Mouse (Mus musculus) cerebellum, adult 9-11 months (tissue): ENCODE results near the gene Slc25a47.

Experiments used
- DNase-seq: peaks from one replicate; pipeline ENCODE4 v3.0.0; 2022

Slc25a47 gene

DNA sequence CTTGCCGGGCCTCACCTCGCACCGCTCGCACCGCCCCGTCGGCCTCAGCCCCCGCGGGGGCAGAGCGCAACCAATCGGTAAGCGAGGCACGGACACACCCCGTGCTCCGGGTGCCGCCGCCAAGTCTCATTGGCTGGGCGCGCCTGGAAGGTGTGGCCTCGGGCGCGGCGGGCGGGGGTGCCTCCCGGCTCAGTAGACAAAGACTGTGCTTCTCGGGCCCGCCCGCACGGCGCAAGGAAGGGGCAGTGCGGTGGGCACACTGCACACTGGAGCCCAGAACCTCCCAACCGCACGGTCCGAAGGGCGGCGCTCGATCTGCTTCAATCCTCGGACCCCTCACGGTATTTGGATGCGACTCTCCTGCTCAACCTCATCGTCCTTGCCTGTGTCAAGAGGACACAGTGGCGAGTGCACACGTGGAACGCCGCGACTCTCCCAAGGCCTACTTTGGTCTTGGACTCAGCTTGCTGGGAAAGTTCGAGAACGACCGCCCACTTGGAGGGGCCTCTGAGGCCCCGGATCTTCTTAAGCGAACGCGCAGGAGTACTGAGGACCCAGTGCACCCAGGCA is at the start of gene Slc25a47, which contains the start of gene Slc25a29:
Gene Slc25a47, plus strand, starts transcription at position 207 of the 570 bp plus-strand sequence.
Gene Slc25a29, minus strand, starts transcription at position 44 of the 570 bp plus-strand sequence.
- peak; percentile 98 for DNase-seq

DNA sequence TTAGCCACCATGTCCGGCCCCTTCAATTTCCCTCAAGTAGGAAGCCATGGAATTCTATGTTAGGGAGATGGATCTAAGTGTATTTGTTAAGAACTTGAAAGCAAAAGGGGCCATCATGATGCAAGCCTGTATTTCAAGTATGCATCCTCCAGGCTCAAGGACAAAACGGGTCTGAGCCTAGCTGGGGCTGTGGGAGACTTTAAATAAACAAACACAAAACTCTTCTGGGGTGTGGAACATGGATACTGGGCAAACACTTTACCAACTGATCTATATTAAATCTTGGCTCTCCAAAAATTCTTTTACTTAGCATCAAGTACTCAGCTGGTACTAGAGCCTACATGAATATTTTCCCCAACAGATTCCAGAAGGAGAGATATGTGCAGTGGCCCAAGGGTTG is 48.5 kb upstream of the Slc25a47 start:
- no peak for DNase-seq

DNA sequence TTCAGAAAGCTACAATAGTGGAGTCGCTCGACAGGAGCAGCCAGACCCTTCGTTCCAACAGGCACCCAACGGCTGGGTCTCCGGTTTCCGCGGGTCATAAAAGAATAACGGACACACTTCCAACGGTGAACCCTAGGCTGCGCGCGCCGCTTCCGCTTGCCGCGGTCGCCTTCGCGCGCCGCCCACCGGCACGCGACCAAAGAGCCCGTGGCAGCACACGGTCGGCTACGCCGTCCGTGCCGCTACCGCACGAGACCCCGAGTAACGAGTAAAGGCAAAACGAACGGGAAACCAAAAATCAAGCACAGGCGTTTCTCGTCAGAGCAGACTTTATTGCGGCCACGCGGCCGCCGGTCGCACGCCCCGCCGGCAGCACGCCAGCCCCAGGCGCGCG is 43.7 kb upstream of the Slc25a47 start:
- peak; percentile 83 for DNase-seq

DNA sequence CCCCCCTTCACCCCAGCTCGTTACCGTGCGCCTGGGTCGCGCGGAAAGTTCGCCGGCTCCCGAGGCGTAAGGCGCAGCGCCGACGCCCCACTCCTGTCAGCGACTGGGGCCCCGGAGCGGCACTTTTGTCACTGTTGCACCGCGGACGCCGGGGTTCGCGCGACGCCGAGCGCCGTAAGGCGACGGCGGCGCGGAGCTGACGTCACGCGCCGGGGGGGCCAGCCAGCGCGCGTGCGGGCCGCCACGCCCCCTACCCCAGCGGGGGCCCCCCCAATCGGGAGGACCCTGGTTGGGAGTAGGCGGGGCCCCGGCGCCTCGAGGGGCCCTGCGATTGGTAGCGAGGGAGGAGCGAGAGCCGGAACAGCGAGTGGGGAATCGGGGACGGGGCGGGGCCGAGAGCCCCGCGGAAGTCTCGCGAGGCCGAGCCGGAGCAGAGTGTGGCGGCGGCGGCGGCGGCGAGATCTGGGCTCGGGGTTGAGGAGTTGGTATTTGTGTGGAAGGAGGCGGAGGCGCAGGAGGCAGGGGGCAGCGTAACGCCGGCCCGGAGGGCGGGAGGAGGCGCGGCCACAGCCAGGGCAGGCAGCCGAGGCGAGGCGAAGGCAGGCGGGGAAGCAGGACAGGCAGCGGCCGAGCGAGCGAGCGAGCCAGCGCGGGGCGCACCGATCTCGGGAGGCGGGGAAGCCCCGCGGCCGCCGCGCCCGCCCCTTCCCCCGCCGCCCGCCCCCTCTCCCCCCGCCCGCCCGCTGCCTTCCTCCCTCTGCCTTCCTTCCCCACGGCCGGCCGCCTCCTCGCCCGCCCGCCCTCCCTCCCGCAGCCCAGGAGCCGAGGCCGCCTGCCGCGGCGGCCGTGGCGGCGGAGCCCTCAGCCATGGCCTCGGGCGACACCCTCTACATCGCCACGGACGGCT is 43.0 kb upstream of the Slc25a47 start, which contains the start of gene Yy1:
Gene Yy1, plus strand, starts transcription at position 428 of the 907 bp plus-strand sequence.
- DNase-seq, result peak; percentile 99

DNA sequence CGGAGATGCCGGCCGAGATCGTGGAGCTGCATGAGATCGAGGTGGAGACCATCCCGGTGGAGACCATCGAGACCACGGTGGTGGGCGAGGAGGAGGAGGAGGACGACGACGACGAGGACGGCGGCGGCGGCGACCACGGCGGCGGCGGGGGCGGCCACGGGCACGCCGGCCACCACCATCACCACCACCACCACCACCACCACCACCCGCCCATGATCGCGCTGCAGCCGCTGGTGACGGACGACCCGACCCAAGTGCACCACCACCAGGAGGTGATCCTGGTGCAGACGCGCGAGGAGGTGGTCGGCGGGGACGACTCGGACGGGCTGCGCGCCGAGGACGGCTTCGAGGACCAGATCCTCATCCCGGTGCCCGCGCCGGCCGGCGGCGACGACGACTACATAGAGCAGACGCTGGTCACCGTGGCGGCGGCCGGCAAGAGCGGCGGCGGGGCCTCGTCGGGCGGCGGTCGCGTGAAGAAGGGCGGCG is 42.3 kb upstream of the Slc25a47 start:
- DNase-seq, result peak; percentile 77

DNA sequence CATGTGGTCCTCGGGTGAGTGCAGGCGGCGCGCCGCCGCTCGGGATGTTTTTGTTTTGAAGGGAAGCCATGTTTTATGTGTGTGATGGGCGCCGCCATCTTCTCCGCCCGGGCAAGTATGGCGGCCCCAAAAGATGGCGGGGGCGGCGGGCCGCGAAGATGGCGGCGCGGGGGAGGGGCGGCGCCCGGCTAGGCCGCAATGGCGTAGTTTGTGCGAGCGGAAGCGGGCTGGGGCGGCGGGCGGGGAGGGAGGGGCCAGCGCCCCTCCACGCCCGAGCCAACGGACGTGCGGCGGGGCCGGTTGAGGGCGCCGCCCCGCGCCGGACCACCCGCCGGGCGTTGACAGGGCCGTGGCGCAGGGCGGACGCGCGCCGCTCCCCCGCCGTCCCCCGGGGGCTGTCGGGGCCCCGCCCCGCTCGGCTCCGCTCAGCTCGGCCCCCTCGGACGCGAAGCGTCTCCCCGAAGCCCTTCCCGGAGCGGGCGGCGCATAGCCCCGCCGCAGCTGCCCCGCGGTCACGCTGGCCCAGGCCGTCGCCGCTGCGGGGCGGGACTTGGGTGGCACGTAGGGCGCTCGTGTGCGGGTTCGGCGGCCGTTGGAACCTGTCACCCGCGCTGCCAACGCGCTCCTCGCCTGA is 41.7 kb upstream of the Slc25a47 start:
- peak; percentile 91 for DNase-seq

- DNase-seq, result no peak
Measured at GRCm38 (mm10) chr12:108794979-108795537, 40.8 kb upstream of the Slc25a47 start.

GRCm38 (mm10) chr12:108801613-108802012 is 34.2 kb upstream of the Slc25a47 start:
- DNase-seq, result no peak

GRCm38 (mm10) chr12:108804388-108804787 is 31.5 kb upstream of the Slc25a47 start:
- no peak for DNase-seq

DNA sequence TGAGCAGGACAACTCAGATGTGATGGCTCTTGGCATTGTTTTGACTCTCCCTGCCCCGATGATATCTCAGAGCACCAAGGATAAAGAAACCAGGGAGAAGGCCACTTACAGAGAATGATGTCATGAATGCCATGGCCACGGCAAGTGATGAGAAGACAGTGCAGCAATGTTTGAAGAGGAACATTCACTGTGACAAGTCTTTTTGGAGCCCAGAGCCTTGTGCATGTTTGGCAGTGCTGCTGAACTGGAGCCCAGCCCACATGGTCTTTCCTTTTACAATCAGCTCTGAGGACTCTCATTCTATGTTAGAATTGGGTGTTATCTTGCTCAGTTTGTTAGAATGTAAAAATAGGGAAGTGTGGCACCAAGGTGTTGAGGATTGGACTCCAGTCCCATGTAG is 27.4 kb upstream of the Slc25a47 start:
- no peak for DNase-seq

DNA sequence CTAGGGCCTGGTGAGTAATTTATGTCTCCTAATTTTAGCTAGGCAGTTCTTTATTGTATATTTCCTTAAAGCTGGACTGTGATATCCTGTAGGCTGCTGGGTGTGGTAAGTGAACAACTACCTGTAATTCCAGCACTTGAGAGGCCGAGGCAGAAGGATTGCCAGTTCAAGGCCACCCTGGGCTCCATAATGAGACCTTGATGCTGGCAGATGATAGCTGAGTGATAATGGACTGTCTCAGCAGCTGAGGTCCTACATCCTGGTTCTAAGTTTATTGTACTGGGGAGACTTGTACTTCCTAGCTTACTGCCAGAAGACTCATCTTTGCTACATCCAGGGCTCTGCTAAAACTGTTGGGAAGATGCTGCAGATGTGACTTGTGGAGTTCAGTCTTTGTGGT is 26.1 kb upstream of the Slc25a47 start:
- no peak for DNase-seq

- DNase-seq, result no peak
Measured at GRCm38 (mm10) chr12:108810309-108810708, 25.5 kb upstream of the Slc25a47 start.

- peak; percentile 36 for DNase-seq
Measured at GRCm38 (mm10) chr12:108811133-108811532, 24.7 kb upstream of the Slc25a47 start.

DNA sequence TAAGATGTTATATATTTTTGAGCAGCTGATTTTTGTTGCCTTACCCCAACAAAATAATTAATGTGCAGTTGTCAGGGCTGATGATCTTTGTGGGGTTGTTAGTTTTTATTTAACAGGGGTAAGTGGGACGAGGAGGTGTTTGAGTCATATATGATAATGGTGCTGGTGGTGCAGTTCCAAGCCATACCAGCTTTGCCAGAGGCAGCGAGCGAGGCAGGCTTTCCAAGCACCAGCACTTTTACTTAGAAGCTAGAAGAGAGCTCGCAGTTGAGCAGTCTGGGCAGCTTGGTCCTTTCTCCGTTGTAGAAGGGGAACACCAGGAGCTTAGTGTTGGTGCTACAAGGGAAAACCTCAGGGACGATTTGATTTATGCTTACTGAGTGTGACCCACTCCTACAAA is 23.4 kb upstream of the Slc25a47 start:
- no peak for DNase-seq

- DNase-seq, result no peak
Measured at GRCm38 (mm10) chr12:108814470-108814869, 21.4 kb upstream of the Slc25a47 start.

GRCm38 (mm10) chr12:108816569-108816968 is 19.3 kb upstream of the Slc25a47 start:
- no peak for DNase-seq

GRCm38 (mm10) chr12:108820461-108820860 is 15.4 kb upstream of the Slc25a47 start:
- no peak for DNase-seq

- peak; percentile 29 for DNase-seq
Measured at GRCm38 (mm10) chr12:108823036-108823435, 12.8 kb upstream of the Slc25a47 start.

DNA sequence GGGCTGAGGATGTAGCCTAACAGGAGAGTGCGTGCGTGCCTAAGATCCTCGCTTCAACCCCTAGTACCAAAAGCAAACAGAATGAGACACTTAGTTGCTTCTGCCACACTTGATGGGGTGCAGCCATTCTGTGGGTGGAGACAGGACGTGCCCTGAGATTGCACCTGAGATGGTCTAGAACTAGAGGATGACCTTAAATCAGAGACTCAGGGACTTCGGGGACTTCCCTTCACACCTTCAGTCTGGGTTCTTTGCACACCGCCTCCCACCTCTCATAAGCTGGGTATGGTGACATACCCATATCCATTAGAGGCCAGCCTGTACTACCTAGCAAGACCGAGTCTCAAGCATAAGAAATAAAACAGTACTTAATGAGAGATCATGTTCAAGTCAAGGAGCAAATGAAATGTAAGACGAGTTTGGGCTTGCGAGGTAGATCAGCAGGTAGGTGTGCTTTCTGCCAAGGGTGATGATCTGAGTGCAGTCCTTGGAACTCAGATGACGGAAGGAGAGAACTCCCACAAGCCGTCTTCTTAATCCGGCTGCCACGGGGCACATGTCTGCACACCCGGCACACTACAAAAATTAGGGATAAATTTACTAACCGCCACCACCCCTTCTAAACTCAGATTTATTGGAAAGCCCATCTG is 11.5 kb upstream of the Slc25a47 start:
- DNase-seq, result no peak

DNA sequence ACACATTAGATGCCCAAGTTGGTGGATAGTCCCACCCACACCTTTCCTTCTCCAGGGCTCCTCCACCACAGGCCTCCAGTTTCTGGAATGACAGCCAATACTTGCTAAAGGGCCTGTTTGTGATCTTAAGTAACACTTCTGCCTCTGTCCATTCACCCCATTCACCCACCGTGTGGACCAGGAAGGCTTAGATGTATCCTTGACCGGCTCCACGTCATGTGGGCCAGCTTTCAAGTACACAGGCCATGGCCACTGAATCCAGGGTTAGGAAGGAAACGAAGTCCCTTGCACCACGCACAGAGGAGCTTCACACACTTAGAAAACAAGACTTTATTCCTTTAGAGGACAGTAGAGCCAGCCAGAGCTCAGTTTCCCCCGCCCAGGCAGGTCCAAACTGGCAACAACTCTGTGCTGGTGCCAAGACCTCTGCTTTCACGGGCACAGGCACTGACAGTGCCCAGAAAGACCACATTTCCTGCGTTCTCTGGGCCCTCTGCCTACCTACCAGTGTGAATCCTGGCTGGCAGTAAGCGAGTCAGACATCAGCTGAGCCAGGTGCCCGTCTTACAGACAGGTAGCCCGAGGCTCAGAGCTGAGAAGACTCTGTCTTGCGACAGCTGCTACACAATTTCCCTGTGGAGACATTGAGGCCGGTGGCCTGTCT is 10.2 kb upstream of the Slc25a47 start:
- DNase-seq, result peak; percentile 61

- peak; percentile 92 for DNase-seq
Measured at GRCm38 (mm10) chr12:108826282-108826957, 9.4 kb upstream of the Slc25a47 start.
